Mouse (Mus musculus): ENCODE measurements at regions not wholly inside any gene's neighbourhood (a gene's known extent, or its start where the extent isn't known, plus 50 kb on each side); places are given as distances from the start of the nearest gene placed in this dataset.

DNA sequence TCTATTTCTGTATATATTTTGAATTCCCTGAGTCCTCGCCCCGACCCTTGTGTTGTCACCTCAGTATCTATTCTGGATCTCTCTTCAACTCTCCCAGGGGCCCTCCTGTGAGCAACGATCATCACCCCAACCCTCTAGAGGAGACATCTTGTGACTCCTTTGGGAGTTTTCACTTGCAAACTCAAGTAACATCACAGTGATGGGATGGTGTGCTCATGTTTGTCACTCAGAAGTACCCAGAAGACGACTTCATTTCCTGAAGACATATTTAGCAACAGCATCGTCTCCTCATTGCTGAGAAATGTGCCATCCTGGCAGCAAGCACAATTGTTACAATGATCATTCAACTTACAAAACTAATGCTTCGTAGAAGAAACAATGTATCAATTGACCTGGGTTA is 57.9 kb upstream of the Mbip start:
- peak; percentile 76 for DNase-seq (ENCODE audit: low read depth, low spot score)

GRCm38 (mm10) chr12:56402844-56403243 is 57.1 kb upstream of the Mbip start:
- DNase-seq (ENCODE audit: low read depth, low spot score), result peak; percentile 96

GRCm38 (mm10) chr12:56402137-56402536 is 56.4 kb upstream of the Mbip start:
- DNase-seq (ENCODE audit: low read depth, low spot score), result no peak

Measured in A20 (cell line).